Comparison of ENCODE assay signal across 8 mouse cellular contexts in the genomic region with DNA sequence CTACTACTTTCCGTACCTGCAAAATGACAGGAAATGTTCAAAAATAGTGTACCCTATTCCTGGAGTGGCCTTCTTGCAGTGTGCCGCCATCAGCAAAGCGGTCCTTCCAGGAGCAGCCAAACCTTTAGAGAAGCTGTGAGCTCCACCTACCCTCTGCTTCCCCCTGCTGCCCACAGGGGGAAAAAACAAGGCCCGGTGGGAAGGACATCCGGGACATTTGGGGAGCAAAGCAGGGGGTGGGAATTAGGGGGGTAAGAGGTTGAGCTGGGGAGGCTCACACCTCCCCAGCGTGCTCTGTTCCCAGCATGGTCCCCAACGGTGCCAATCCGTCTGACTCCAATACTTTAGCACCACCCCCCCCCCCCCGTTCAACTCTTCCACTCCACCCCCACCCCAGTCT. TPM values are rescaled to one million over a fixed set of nuclear protein-coding genes. Genes with fewer than 3 reads are reported as not detected.
DNase-seq lines count a peak whose midpoint lies in the region; ATAC-seq and TF ChIP-seq lines count a peak whose summit lies in the region.

No protein-coding gene starts in this region.

- no peak for TF ChIP-seq POLR2A in lung, adult 2 months (IDR thresholded peaks at IDR 0.05; ENCODE audit: borderline replicate concordance, extremely low read depth, low read depth, low read length)

- H3K36me3 ChIP-seq in G1E (replicated peaks), result no peaks in the 10 kb centered on the region
- H3K36me3 ChIP-seq in forebrain, embryonic 16.5 days (ENCODE audit: control insufficient read depth, insufficient read depth), result no peaks in the 10 kb centered on the region

- no peak for ATAC-seq in G1E (ENCODE audit: extremely low read depth, insufficient number of reproducible peaks, low FRiP score, poor library complexity, severe bottlenecking)
- peak; percentile 81 for ATAC-seq in forebrain, embryonic 16.5 days

- H3K27me3 ChIP-seq in G1E (ENCODE audit: insufficient read depth, low read length), result peaks cover 54% of the 10 kb centered on the region
- H3K27me3 ChIP-seq in forebrain, embryonic 16.5 days (replicated peaks; ENCODE audit: control insufficient read depth, insufficient read depth, low read length), result no peaks in the 10 kb centered on the region

- H3K4me1 ChIP-seq in G1E (ENCODE audit: insufficient read depth, low read depth, low read length), result peaks cover 38% of the 10 kb centered on the region
- peaks cover 12% of the 10 kb centered on the region; the same call in 1 of the 2 replicates for H3K4me1 ChIP-seq in forebrain, embryonic 16.5 days (replicated peaks; ENCODE audit: control insufficient read depth, insufficient read depth, low read length)
- no peaks in the 10 kb centered on the region for H3K4me1 ChIP-seq in lung, adult 2 months (ENCODE audit: control insufficient read depth, insufficient read depth, low read length)

- 4% methylated on average over 8 of the region's 9 CpGs for WGBS in forebrain, embryonic 16.5 days
- 6% methylated on average over 9 of the region's 9 CpGs for WGBS in lung, adult 2 months

- no peak overlapping the region for H3K27ac ChIP-seq in forebrain, embryonic 16.5 days (ENCODE audit: low read length)
- peak overlapping the region; percentile 66 for H3K27ac ChIP-seq in layer of hippocampus, adult 2 months

- no peak overlapping the region; the same call in 1 of the 2 replicates for H3K4me3 ChIP-seq in G1E (ENCODE audit: low read depth, low read length)
- H3K4me3 ChIP-seq in forebrain, embryonic 16.5 days (replicated peaks; ENCODE audit: low read length), result peak overlapping the region; percentile 27
- peak overlapping the region; percentile 41; the same call in 1 of the 2 replicates for H3K4me3 ChIP-seq in layer of hippocampus, adult 2 months
- no peak overlapping the region for H3K4me3 ChIP-seq in lung, adult 2 months (replicated peaks; ENCODE audit: extremely low read depth, low read depth, low read length)

- H3K4me2 ChIP-seq in forebrain, embryonic 16.5 days (ENCODE audit: low read length), result peak overlapping the region; percentile 54

- peak; percentile 86 for DNase-seq in G1E (ENCODE audit: low spot score)
- DNase-seq in cerebellum, adult 11-12 months, result peak; percentile 83
- peak; percentile 51 for DNase-seq in heart, postnatal 25 days (ENCODE audit: low spot score)
- DNase-seq in layer of hippocampus, adult 2 months (ENCODE audit: low spot score in 2 of 2), result peak; percentile 81 to 89
- DNase-seq in lung, adult 2 months, result peak; percentile 68
- DNase-seq in ovary, postnatal 14 days (ENCODE audit: low spot score), result peak; percentile 73
- peak; percentile 42 for DNase-seq in urinary bladder, postnatal 10 days (ENCODE audit: low spot score)

- H3K9ac ChIP-seq in forebrain, embryonic 16.5 days (replicated peaks; ENCODE audit: low read depth, low read length), result peak overlapping the region; percentile 47

- no peaks in the 10 kb centered on the region for H3K9me3 ChIP-seq in G1E (replicated peaks)
- no peaks in the 10 kb centered on the region for H3K9me3 ChIP-seq in forebrain, embryonic 16.5 days (ENCODE audit: control insufficient read depth, low read length)

- intact Hi-C loops in heart, postnatal 25 days (cut with DNase I), result loop anchor here (1.0 to 2.0 kb wide), 3 partner anchors 85 to 309 kb away; no protein-coding TSS in a partner anchor

- TF ChIP-seq CTCF in G1E (IDR thresholded peaks at IDR 0.05; ENCODE audit: low read depth, low read length), result peak; percentile 74; the same call in 1 of the 2 replicates
- TF ChIP-seq CTCF in layer of hippocampus, adult 2 months (conservative IDR thresholded peaks at IDR 0.05), result peak; percentile 89
- peak; percentile 82 for TF ChIP-seq CTCF in lung, adult 2 months (IDR thresholded peaks at IDR 0.05; ENCODE audit: insufficient read depth, low read length)

RNA-seq across cellular contexts. Expression of gene Fmod, which starts 8.9 kb away (rescaled TPM):
- not detected in 2 replicates for total RNA-seq in G1E (2014; fragmentation: Nextera tagmentation)
- total RNA-seq in G1E (2017), result 0.16 TPM in 1 of 2 replicates, not detected in the other
- polyA plus RNA-seq in G1E (2012), result not detected in 2 replicates
- 7.8 and 12.6 TPM in 2 replicates for polyA plus RNA-seq in forebrain, embryonic 16.5 days (2015; fragmentation: Nextera tagmentation; extraction: Ambion mirVana)
- total RNA-seq in heart, postnatal 25 days (2021), result 10 to 100 TPM; 11.6 to 12.1 TPM
- total RNA-seq in layer of hippocampus, adult 2 months (2021), result 1 to 10 TPM; 6.0 to 7.4 TPM
- polyA plus RNA-seq in lung, adult 2 months (2012; rRNA removed), result 7.9 and 14.2 TPM in 2 replicates

RNA-seq across cellular contexts. Expression of gene Btg2, which starts 32.9 kb away (rescaled TPM):
- total RNA-seq in G1E (2014; fragmentation: Nextera tagmentation) (14.3 and 25.7 TPM in 2 replicates), G1E (2017) (12.3 and 13.5 TPM in 2 replicates)
- polyA plus RNA-seq in G1E (2012), result 2.3 and 4.6 TPM in 2 replicates
- 56.0 and 66.4 TPM in 2 replicates for polyA plus RNA-seq in forebrain, embryonic 16.5 days (2015; fragmentation: Nextera tagmentation; extraction: Ambion mirVana)
- total RNA-seq in heart, postnatal 25 days (2021), result 10 to 100 TPM; 25.7 to 29.2 TPM
- total RNA-seq in layer of hippocampus, adult 2 months (2021), result 10 to 100 TPM; 17.2 to 22.0 TPM
- 75.9 and 109 TPM in 2 replicates for polyA plus RNA-seq in lung, adult 2 months (2012; rRNA removed)

Comparison
In these comparisons a context has a peak if more than half of its experiments do, and no peak if none do; other contexts are left out.
1. H3K4me3 ChIP-seq: peak in forebrain, embryonic 16.5 days (single experiment) and layer of hippocampus, adult 2 months (single experiment); none in G1E (single experiment) and lung, adult 2 months (single experiment).
2. RNA of gene Fmod, which starts 8.9 kb away (total RNA-seq): 11.6 to 12.1 TPM in heart, postnatal 25 days and 6.0 to 7.4 TPM in layer of hippocampus, adult 2 months; 0.16 TPM in G1E; every median in the first group is over 4 times any median in the second.
3. Peak in every context shown above with its lines, with median percentiles within 50 percentile points of each other: DNase-seq and CTCF ChIP-seq.